Mouse (Mus musculus): ENCODE data around the gene Smyd2.

GRCm38 (mm10) chr1:189932976-189933375 lies 10.8 kb upstream of the Smyd2 start:
- no peak for TF ChIP-seq CTCF (IDR thresholded peaks at IDR 0.05; ENCODE audit: low read depth, low read length)
- TF ChIP-seq POLR2A (IDR thresholded peaks at IDR 0.05; ENCODE audit: borderline replicate concordance, low read depth, low read length) = no peak

Data from bone marrow macrophage, adult 2 months (primary cell).